Mouse (Mus musculus): Measurements from ENCODE around the gene Arhgef28. TPM values are rescaled to one million over a fixed set of nuclear protein-coding genes. Genes with fewer than 3 reads are reported as not detected.

The Arhgef28 gene
- polyA plus RNA-seq, 1 experiment, result 1.1 TPM

DNA sequence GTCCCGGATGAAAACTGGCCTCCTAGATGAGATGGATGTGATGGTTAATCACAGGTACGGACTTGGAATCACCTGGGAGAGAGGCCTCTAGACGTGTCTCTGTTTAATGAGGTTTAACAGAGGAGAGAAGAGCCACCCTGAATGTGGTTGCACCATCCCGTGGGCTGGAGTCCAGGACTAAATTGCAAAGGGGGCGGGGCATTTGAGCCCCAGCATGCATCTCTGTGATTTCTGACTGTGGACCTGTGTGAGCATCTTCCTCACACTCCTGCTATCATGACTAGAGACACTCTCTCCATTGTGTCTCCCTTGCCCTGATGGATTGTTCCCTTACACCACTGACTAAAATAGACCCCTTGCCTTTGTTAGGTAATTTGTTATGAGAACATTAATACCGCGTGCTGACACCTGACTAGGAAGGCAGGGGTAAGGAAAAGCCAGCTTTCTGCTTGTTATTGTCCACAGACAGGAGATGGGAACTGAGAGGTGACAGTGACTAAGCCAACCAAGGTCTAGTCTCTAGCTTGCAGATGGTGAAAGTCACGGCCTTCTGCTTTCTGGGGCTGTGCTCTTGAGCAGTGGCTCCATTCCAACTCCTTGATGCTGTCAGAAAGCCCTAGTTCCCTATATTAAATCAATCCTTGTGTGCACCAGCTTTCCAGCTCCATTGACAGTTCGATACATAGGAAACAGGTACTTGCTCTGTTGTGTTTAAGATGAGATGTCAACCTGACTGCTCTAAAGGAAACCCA, 35.5 kb upstream of the Arhgef28 start:
- no peaks in the 10 kb centered on the region for H3K36me3 ChIP-seq (ENCODE audit: control insufficient read depth, insufficient read depth)
- peaks cover 10% of the 10 kb centered on the region for H3K27me3 ChIP-seq (ENCODE audit: control insufficient read depth, insufficient read depth, insufficient read length)
- no peaks in the 10 kb centered on the region for H3K79me3 ChIP-seq (ENCODE audit: low read depth)
- H3ac ChIP-seq (ENCODE audit: control insufficient read depth, insufficient read length, low read depth), result no peak overlapping the region
- no peak for TF ChIP-seq CTCF (IDR thresholded peaks at IDR 0.05; ENCODE audit: control insufficient read depth, insufficient read depth, insufficient read length)
- no peak for TF ChIP-seq MYOD1 (IDR thresholded peaks at IDR 0.05; ENCODE audit: control insufficient read depth, insufficient read length, low read depth)
- TF ChIP-seq FOSL1 (IDR thresholded peaks at IDR 0.05; ENCODE audit: insufficient read depth, low read length, poor library complexity, severe bottlenecking), result no peak
- TF ChIP-seq CEBPB (IDR thresholded peaks at IDR 0.05; ENCODE audit: low read depth), result no peak
- no peak for TF ChIP-seq USF1 (IDR thresholded peaks at IDR 0.05; ENCODE audit: low read depth)
- no peak overlapping the region for H3K4me3 ChIP-seq (ENCODE audit: insufficient read depth, poor library complexity, severe bottlenecking)
- H3K79me2 ChIP-seq (ENCODE audit: control insufficient read depth, insufficient read depth), result no peaks in the 10 kb centered on the region

DNA sequence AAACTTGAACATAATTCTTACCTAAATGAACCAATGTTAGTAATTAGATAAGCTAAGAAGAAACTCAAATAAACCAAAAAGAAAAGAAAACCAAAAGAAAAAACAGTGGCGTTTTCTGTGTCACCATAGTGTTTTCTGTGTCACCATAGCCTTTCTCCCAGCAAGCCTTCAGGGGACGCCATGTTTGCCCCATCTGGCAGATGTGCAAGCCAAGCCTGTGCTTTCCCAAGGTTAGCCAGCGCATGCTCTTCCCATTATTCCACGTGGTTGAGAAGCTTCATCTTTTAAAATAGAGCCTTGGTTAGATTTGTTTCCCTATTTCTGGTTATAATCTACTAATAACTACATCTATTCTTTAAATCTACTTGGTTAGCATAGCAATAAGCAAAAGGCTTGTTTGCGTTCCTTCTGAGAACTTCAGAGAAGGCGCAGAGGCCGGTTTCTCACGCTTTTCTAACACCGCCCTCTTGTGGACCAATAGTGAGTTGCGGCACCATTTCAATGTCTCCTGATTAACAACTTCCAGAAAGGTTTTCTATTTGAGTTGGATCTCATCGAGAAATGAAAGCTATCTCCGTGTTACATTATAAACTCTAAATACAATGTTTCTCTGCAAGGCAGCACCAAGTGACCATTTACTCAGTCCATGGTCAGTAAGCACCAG, 33.9 kb upstream of the Arhgef28 start:
- H3K79me2 ChIP-seq (ENCODE audit: control insufficient read depth, insufficient read depth), result no peaks in the 10 kb centered on the region
- no peaks in the 10 kb centered on the region for H3K79me3 ChIP-seq (ENCODE audit: low read depth)
- TF ChIP-seq MAX (IDR thresholded peaks at IDR 0.05) (no peak), CTCF (IDR thresholded peaks at IDR 0.05; ENCODE audit: control insufficient read depth, insufficient read depth, insufficient read length) (no peak), CEBPB (IDR thresholded peaks at IDR 0.05; ENCODE audit: low read depth) (no peak), MYOD1 (IDR thresholded peaks at IDR 0.05; ENCODE audit: control insufficient read depth, insufficient read length, low read depth) (no peak), FOSL1 (IDR thresholded peaks at IDR 0.05; ENCODE audit: insufficient read depth, low read length, poor library complexity, severe bottlenecking) (no peak), MYOG (IDR thresholded peaks at IDR 0.05; ENCODE audit: control insufficient read depth, extremely low read depth, insufficient read length) (no peak), USF1 (IDR thresholded peaks at IDR 0.05; ENCODE audit: low read depth) (no peak)
- no peak overlapping the region for H3K4me3 ChIP-seq (ENCODE audit: insufficient read depth, poor library complexity, severe bottlenecking)
- H3K27me3 ChIP-seq (ENCODE audit: control insufficient read depth, insufficient read depth, insufficient read length), result peaks cover 10% of the 10 kb centered on the region
- H3ac ChIP-seq (ENCODE audit: control insufficient read depth, insufficient read length, low read depth), result no peak overlapping the region
- no peaks in the 10 kb centered on the region for H3K36me3 ChIP-seq (ENCODE audit: control insufficient read depth, insufficient read depth)

DNA sequence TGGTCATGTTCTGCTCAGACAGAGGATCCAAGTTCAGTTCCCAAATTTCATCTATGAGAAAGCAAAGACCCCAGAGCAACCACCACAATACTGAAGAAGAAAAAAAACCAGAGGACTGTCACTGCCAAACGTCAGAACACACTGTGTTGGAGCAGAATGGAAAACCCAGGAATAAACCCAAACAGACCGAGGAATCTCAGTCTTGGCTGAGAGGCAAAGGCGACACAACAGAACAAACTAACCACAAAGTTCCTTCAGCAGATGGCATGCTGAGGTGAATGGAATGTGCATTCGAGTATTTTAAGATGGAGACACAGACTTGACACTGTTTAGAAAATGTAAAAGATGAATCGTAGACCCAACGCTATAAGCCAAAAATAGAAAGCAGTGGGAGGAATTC, 29.2 kb upstream of the Arhgef28 start:
- H3K36me3 ChIP-seq (ENCODE audit: control insufficient read depth, insufficient read depth), result no peaks in the 10 kb centered on the region

DNA sequence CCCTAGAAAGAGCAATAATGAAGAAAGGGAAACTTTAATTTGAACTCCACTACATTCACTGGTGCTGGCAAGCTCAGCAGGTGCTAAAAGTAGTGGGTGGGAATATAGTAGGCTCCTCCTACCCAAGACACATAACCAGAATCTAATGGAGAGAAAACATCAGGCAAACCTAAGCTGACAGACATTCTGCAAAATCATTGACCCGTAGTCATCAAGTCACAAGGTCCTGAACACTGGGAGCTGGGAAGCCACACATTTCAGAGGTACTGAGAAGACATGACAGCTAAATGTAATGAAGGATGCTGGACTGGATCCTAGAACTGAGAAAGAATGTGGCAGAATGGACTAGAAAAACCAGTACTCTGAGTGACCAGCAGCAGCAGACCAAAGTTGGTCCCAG, 24.3 kb upstream of the Arhgef28 start:
- no peaks in the 10 kb centered on the region for H3K36me3 ChIP-seq (ENCODE audit: control insufficient read depth, insufficient read depth)
- TF ChIP-seq CEBPB (IDR thresholded peaks at IDR 0.05; ENCODE audit: low read depth) (no peak), CTCF (IDR thresholded peaks at IDR 0.05; ENCODE audit: control insufficient read depth, insufficient read depth, insufficient read length) (no peak), MAX (IDR thresholded peaks at IDR 0.05) (no peak), FOSL1 (IDR thresholded peaks at IDR 0.05; ENCODE audit: insufficient read depth, low read length, poor library complexity, severe bottlenecking) (no peak), MYOG (IDR thresholded peaks at IDR 0.05; ENCODE audit: control insufficient read depth, extremely low read depth, insufficient read length) (no peak), MYOD1 (IDR thresholded peaks at IDR 0.05; ENCODE audit: control insufficient read depth, insufficient read length, low read depth) (no peak), USF1 (IDR thresholded peaks at IDR 0.05; ENCODE audit: low read depth) (no peak)
- peaks cover 4% of the 10 kb centered on the region for H3K27me3 ChIP-seq (ENCODE audit: control insufficient read depth, insufficient read depth, insufficient read length)
- no peaks in the 10 kb centered on the region for H3K79me3 ChIP-seq (ENCODE audit: low read depth)
- no peaks in the 10 kb centered on the region for H3K79me2 ChIP-seq (ENCODE audit: control insufficient read depth, insufficient read depth)
- no peak overlapping the region for H3ac ChIP-seq (ENCODE audit: control insufficient read depth, insufficient read length, low read depth)
- no peak overlapping the region for H3K4me3 ChIP-seq (ENCODE audit: insufficient read depth, poor library complexity, severe bottlenecking)

More for the DNA sequence above, 29.2 kb upstream of the Arhgef28 start:
- no peak overlapping the region for H3ac ChIP-seq (ENCODE audit: control insufficient read depth, insufficient read length, low read depth)
- no peak for TF ChIP-seq MAX (IDR thresholded peaks at IDR 0.05)
- no peak for TF ChIP-seq CEBPB (IDR thresholded peaks at IDR 0.05; ENCODE audit: low read depth)
- TF ChIP-seq MYOD1 (IDR thresholded peaks at IDR 0.05; ENCODE audit: control insufficient read depth, insufficient read length, low read depth), result no peak
- TF ChIP-seq MYOG (IDR thresholded peaks at IDR 0.05; ENCODE audit: control insufficient read depth, extremely low read depth, insufficient read length), result no peak
- no peak for TF ChIP-seq USF1 (IDR thresholded peaks at IDR 0.05; ENCODE audit: low read depth)
- TF ChIP-seq FOSL1 (IDR thresholded peaks at IDR 0.05; ENCODE audit: insufficient read depth, low read length, poor library complexity, severe bottlenecking), result no peak
- no peak for TF ChIP-seq CTCF (IDR thresholded peaks at IDR 0.05; ENCODE audit: control insufficient read depth, insufficient read depth, insufficient read length)
- no peak overlapping the region for H3K4me3 ChIP-seq (ENCODE audit: insufficient read depth, poor library complexity, severe bottlenecking)
- no peaks in the 10 kb centered on the region for H3K79me2 ChIP-seq (ENCODE audit: control insufficient read depth, insufficient read depth)
- no peaks in the 10 kb centered on the region for H3K79me3 ChIP-seq (ENCODE audit: low read depth)
- peaks cover 10% of the 10 kb centered on the region for H3K27me3 ChIP-seq (ENCODE audit: control insufficient read depth, insufficient read depth, insufficient read length)

DNA sequence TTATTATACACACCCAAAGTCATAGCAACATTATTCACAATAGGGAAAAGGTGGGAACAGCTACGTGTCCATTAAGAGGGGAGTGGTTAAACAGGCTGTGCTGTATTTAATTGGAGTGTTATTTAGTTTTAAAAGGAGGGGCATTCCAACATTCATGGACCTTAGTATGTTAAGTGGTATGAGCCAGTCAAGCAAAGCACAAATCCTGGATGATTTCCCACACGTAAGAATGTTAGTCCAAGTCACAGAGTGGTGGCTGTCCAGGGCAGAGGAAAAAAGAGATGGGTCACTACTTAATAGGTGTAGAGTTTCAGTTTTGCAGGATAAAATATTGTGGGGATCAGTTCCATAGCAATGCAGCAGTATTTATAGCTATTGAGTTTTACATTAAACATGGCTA, 20.0 kb upstream of the Arhgef28 start:
- Histone ChIP-seq H3K27me3 (ENCODE audit: control insufficient read depth, insufficient read depth, insufficient read length) (peaks cover 17% of the 10 kb centered on the region), H3K36me3 (ENCODE audit: control insufficient read depth, insufficient read depth) (no peaks in the 10 kb centered on the region), H3K79me2 (ENCODE audit: control insufficient read depth, insufficient read depth) (no peaks in the 10 kb centered on the region), H3ac (ENCODE audit: control insufficient read depth, insufficient read length, low read depth) (no peak overlapping the region), H3K79me3 (ENCODE audit: low read depth) (no peaks in the 10 kb centered on the region), H3K4me3 (ENCODE audit: insufficient read depth, poor library complexity, severe bottlenecking) (no peak overlapping the region)
- TF ChIP-seq MYOD1 (IDR thresholded peaks at IDR 0.05; ENCODE audit: control insufficient read depth, insufficient read length, low read depth) (no peak), USF1 (IDR thresholded peaks at IDR 0.05; ENCODE audit: low read depth) (no peak), MYOG (IDR thresholded peaks at IDR 0.05; ENCODE audit: control insufficient read depth, extremely low read depth, insufficient read length) (no peak), CTCF (IDR thresholded peaks at IDR 0.05; ENCODE audit: control insufficient read depth, insufficient read depth, insufficient read length) (no peak), FOSL1 (IDR thresholded peaks at IDR 0.05; ENCODE audit: insufficient read depth, low read length, poor library complexity, severe bottlenecking) (no peak), CEBPB (IDR thresholded peaks at IDR 0.05; ENCODE audit: low read depth) (no peak), MAX (IDR thresholded peaks at IDR 0.05) (no peak)

All from C2C12 (cell line).